Mouse (Mus musculus) MEL (cell line): ENCODE data around the gene Sept9. TPM values are rescaled to one million over a fixed set of nuclear protein-coding genes. Genes with fewer than 3 reads are reported as not detected.

ENCODE experiments used
- DNase-seq: peaks from one replicate; pipeline ENCODE4 v3.0.0; 2011; ENCODE audit warnings: low read depth, low spot score
- H3K27ac ChIP-seq: 2 replicates; pipeline ENCODE4 v1.5.1; 2012; ENCODE audit warnings: low read depth, mild to moderate bottlenecking, control low read depth, low read length, moderate library complexity; ENCODE audit not compliant: control insufficient read depth
- H3K27me3 ChIP-seq, 2 experiments: fragments of 150-350 bp in 1 of 2; sonication (generic) in 1 of 2; 2 replicates each; pipeline ENCODE4 v1.6.1; 2012; ENCODE audit warnings: low read length in 2 of 2, mild to moderate bottlenecking in 2 of 2, improper control_type of control experiment in 1 of 2, moderate library complexity in 1 of 2; ENCODE audit not compliant: insufficient read depth in 2 of 2, control insufficient read depth in 1 of 2
- H3K36me3 ChIP-seq, 2 experiments: 2 replicates each; pipeline ENCODE4 v1.6.1; 2012 to 2014; ENCODE audit warnings: low read length in 2 of 2, improper control_type of control experiment in 1 of 2, inconsistent platforms in 1 of 2, mild to moderate bottlenecking in 1 of 2; ENCODE audit not compliant: insufficient read depth in 2 of 2, control insufficient read depth in 1 of 2
- H3K4me1 ChIP-seq, 2 experiments: fragments of 150-350 bp in 1 of 2; sonication (generic) in 1 of 2; 2 replicates each; pipeline ENCODE4 v1.6.1; 2012; ENCODE audit warnings: low read length in 2 of 2, improper control_type of control experiment in 1 of 2, mild to moderate bottlenecking in 1 of 2; ENCODE audit not compliant: insufficient read depth in 2 of 2, control insufficient read depth in 1 of 2
- H3K4me3 ChIP-seq, 2 experiments: fragments of 150-350 bp in 1 of 2; sonication (generic) in 1 of 2; 2 replicates each; pipeline ENCODE4 v1.5.1; 2012; ENCODE audit warnings: low read depth in 2 of 2, low read length in 2 of 2, mild to moderate bottlenecking in 2 of 2, moderate library complexity in 2 of 2, control low read depth in 1 of 2, improper control_type of control experiment in 1 of 2; ENCODE audit not compliant: control insufficient read depth in 1 of 2, insufficient read depth in 1 of 2
- H3K79me2 ChIP-seq: 2 replicates; pipeline ENCODE4 v1.6.1; 2012; ENCODE audit warnings: mild to moderate bottlenecking, low read length, moderate library complexity; ENCODE audit not compliant: control insufficient read depth, poor library complexity, insufficient read depth
- H3K9ac ChIP-seq: 2 replicates; pipeline ENCODE4 v1.6.1; 2012; ENCODE audit warnings: low read depth, mild to moderate bottlenecking, control low read depth, low read length, moderate library complexity; ENCODE audit not compliant: control insufficient read depth, poor library complexity, severe bottlenecking
- H3K9me3 ChIP-seq: fragments of 150-350 bp; sonication (generic); replicated peaks from 2 replicates; pipeline ENCODE4 v1.6.1; 2012; ENCODE audit warnings: mild to moderate bottlenecking, low read length, improper control_type of control experiment, moderate library complexity; ENCODE audit not compliant: insufficient read depth
- CTCF ChIP-seq, 3 experiments: IDR thresholded peaks in 2 of 3; conservative IDR thresholded peaks in 1 of 3; 2 replicates each; pipeline ENCODE4 v1.5.1; 2011 to 2012; ENCODE audit warnings: low read length in 3 of 3, low read depth in 2 of 3, mild to moderate bottlenecking in 2 of 3, improper control_type of control experiment in 1 of 3, inconsistent platforms in 1 of 3, mixed read lengths in 1 of 3, moderate library complexity in 1 of 3; ENCODE audit not compliant: control insufficient read depth in 1 of 3, insufficient read depth in 1 of 3, poor library complexity in 1 of 3, severe bottlenecking in 1 of 3
- ELF1 ChIP-seq: IDR thresholded peaks from 2 replicates; pipeline ENCODE4 v1.6.1; 2014; ENCODE audit warnings: low read depth, mild to moderate bottlenecking, inconsistent platforms, low read length, improper control_type of control experiment, moderate library complexity
- EP300 ChIP-seq, 2 experiments: IDR thresholded peaks; 2 replicates each; pipeline ENCODE4 v1.6.1; 2011; ENCODE audit warnings: improper control_type of control experiment in 2 of 2, low read length in 2 of 2, low read depth in 1 of 2, mild to moderate bottlenecking in 1 of 2
- GABPA ChIP-seq: IDR thresholded peaks from 2 replicates; pipeline ENCODE4 v1.6.1; 2012; ENCODE audit warnings: low read depth, mild to moderate bottlenecking, inconsistent platforms, low read length, improper control_type of control experiment, moderate library complexity
- GATA1 ChIP-seq: IDR thresholded peaks from 2 replicates; pipeline ENCODE4 v1.6.1; 2011; ENCODE audit warnings: low read depth, low read length, improper control_type of control experiment
- HCFC1 ChIP-seq: IDR thresholded peaks from 2 replicates; pipeline ENCODE4 v1.6.1; 2012; ENCODE audit warnings: low read depth, mild to moderate bottlenecking, inconsistent platforms, low read length, improper control_type of control experiment, moderate library complexity
- KAT2A ChIP-seq: conservative IDR thresholded peaks from 2 replicates; pipeline ENCODE4 v1.6.1; 2012; ENCODE audit warnings: low read depth, low read length, improper control_type of control experiment, inconsistent platforms
- MAX ChIP-seq: IDR thresholded peaks from 2 replicates; pipeline ENCODE4 v1.6.1; 2011; ENCODE audit warnings: low read length, improper control_type of control experiment
- MEF2A ChIP-seq: IDR thresholded peaks from 2 replicates; pipeline ENCODE4 v1.6.1; 2014; ENCODE audit warnings: low read depth, mild to moderate bottlenecking, inconsistent platforms, low read length, improper control_type of control experiment; ENCODE audit not compliant: poor library complexity, insufficient replicate concordance, severe bottlenecking; ENCODE audit errors: extremely low read depth
- MXI1 ChIP-seq: IDR thresholded peaks from 2 replicates; pipeline ENCODE4 v1.6.1; 2011; ENCODE audit warnings: mild to moderate bottlenecking, low read depth, low read length, improper control_type of control experiment
- MYC ChIP-seq: IDR thresholded peaks from 2 replicates; pipeline ENCODE4 v1.6.1; 2011; ENCODE audit warnings: low read depth, mild to moderate bottlenecking, low read length, improper control_type of control experiment, moderate library complexity
- NRF1 ChIP-seq: IDR thresholded peaks from 2 replicates; pipeline ENCODE4 v1.6.1; 2014; ENCODE audit warnings: low read depth, mild to moderate bottlenecking, inconsistent platforms, low read length, improper control_type of control experiment, moderate library complexity; ENCODE audit not compliant: poor library complexity, insufficient read depth, severe bottlenecking
- POLR2AphosphoS2 ChIP-seq: IDR thresholded peaks from 2 replicates; pipeline ENCODE4 v1.6.1; 2011; ENCODE audit warnings: low read length, improper control_type of control experiment
- RCOR1 ChIP-seq: IDR thresholded peaks from 2 replicates; pipeline ENCODE4 v1.6.1; 2012; ENCODE audit warnings: low read depth, mild to moderate bottlenecking, inconsistent platforms, low read length, improper control_type of control experiment
- SMC3 ChIP-seq: IDR thresholded peaks from 2 replicates; pipeline ENCODE4 v1.6.1; 2011; ENCODE audit warnings: low read depth, low read length, improper control_type of control experiment
- USF1 ChIP-seq: IDR thresholded peaks from 2 replicates; pipeline ENCODE4 v1.6.1; 2014; ENCODE audit warnings: low read depth, mild to moderate bottlenecking, inconsistent platforms, low read length, improper control_type of control experiment, moderate library complexity
- ZNF384 ChIP-seq: IDR thresholded peaks from 2 replicates; pipeline ENCODE4 v1.6.1; 2012; ENCODE audit warnings: low read depth, mild to moderate bottlenecking, inconsistent platforms, low read length, improper control_type of control experiment
- polyA plus RNA-seq, 2 experiments: library from polyadenylated mRNA; stranded (reverse) in 1 of 2; unstranded in 1 of 2; fragments of >175 nt in 1 of 2; fragments of >200 nt in 1 of 2; gene quantifications; 2 replicates each; pipeline versions ENCODE4 v1.2.1 to v1.2.4; 2012; ENCODE audit warnings: low replicate concordance in 2 of 2, low read depth in 1 of 2; ENCODE audit not compliant: insufficient read length in 2 of 2, insufficient read depth in 1 of 2, missing spikeins in 1 of 2
- total RNA-seq: library from RNA; depleted of rRNA; stranded (reverse); fragments of 300-350 nt; gene quantifications from 2 replicates; pipeline ENCODE4 v1.2.3, GENCODE M21; 2012

Sept9 gene
- total and polyA plus RNA-seq, 3 experiments: 49.7 to 196 (median 163) TPM

DNA sequence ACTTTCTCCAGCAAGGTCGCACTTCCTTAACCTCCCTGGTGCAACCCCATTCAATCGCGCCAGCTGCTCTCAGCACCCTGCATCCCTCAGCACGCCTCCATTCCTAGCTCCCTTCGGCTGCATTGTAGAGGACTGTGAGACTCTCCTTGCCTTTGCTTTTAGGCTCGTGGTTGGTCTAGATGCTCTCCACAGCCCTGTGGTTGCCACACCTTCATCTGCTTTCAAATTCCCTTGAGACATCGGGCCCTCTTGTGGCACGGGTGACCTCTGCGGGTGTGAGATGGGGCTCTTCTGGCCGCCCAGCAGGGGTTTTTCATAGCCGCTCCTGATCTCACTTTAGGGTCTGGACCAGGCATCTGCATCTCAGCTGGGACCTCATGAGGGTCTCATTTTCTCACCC, 203.1 kb downstream of the Sept9 start:
- Histone ChIP-seq H3K4me3 (no peak overlapping the region), H3K27me3 (peaks cover 7 to 8% of the 10 kb centered on the region in 2 experiments)
- DNase-seq: no peak

DNA sequence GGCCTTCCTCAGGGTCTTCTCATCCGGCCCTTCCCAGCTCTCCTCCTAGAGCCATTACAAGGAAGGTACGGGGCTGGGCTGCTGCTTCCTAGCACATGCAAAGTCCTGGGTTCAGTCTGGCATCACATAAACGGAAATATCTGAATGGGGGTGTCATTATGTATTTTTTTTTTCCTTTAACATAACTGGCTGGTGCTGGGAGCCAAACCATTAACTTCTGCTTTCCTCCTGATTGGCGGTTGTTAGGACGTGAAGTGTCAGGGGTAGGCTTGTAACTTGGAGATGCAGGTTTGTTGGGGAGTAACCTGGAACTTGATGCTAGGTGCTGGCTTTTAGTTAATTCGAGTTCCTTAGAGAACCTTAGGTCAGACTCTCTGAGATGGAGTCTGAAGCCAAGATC, 203.6 kb downstream of the Sept9 start:
- no peaks in the 10 kb centered on the region for H3K9me3 ChIP-seq
- H3K79me2 ChIP-seq: no peaks in the 10 kb centered on the region
- H3K4me1 ChIP-seq: peaks cover 0 to 2% of the 10 kb centered on the region in 2 experiments; a peak in 1 of 4 replicates
- no peak overlapping the region for H3K27ac ChIP-seq
- DNase-seq: peak; percentile 58
- no peak overlapping the region for H3K4me3 ChIP-seq
- no peak overlapping the region for H3K9ac ChIP-seq
- H3K27me3 ChIP-seq: peaks cover 7 to 8% of the 10 kb centered on the region in 2 experiments
- TF ChIP-seq MXI1 (no peak), ZNF384 (peak; percentile 55; the same call in 1 of the 2 replicates)
- H3K36me3 ChIP-seq: peaks cover 0 to 6% of the 10 kb centered on the region in 2 experiments; a peak in 2 of 4 replicates

More for the DNA sequence above, 203.1 kb downstream of the Sept9 start:
- Histone ChIP-seq H3K36me3 (peaks cover 0 to 5% of the 10 kb centered on the region in 2 experiments; a peak in 2 of 4 replicates), H3K9me3 (no peaks in the 10 kb centered on the region), H3K27ac (no peak overlapping the region), H3K9ac (no peak overlapping the region), H3K4me1 (0 out of 4 replicates have a peak, but pooled peaks cover 0 to 1% of the 10 kb centered on the region in 2 experiments), H3K79me2 (no peaks in the 10 kb centered on the region)
- TF ChIP-seq CTCF (IDR thresholded peaks at IDR 0.05 in 2 of 3, conservative IDR thresholded peaks at IDR 0.05 in 1 of 3; ENCODE audit: control insufficient read depth in 1 of 3, insufficient read depth in 1 of 3, low read depth in 2 of 3, low read length in 3 of 3, poor library complexity in 1 of 3, severe bottlenecking in 1 of 3) (peak in 2 of 3 experiments; percentile 3 to 21; a peak in 1 of 6 replicates), RCOR1 (no peak)

DNA sequence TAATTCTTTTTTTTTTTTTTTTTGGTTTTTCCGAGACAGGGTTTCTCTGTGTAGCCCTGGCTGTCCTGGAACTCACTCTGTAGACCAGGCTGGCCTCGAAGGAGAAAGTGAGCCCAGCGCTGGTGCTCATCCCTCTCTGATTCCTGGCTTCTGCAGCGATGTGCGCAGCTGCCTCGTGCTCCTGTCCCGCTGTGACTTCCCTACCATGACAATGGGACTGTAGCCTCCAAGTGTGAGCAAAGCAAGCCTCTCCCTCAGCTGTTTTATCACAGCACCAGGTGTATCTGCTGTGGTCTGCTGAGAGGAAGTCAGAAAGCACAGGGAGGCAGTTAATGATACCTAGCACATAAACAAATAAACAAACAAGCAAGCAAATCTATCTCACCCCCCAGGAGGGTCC, 204.3 kb downstream of the Sept9 start:
- peaks cover 0 to 6% of the 10 kb centered on the region in 2 experiments; a peak in 1 of 4 replicates for H3K4me1 ChIP-seq
- no peak overlapping the region for H3K4me3 ChIP-seq
- no peak for TF ChIP-seq EP300 (IDR thresholded peaks at IDR 0.05; ENCODE audit: low read depth in 1 of 2, low read length in 2 of 2)
- no peak for TF ChIP-seq NRF1
- no peak for TF ChIP-seq HCFC1
- no peak for TF ChIP-seq POLR2AphosphoS2
- TF ChIP-seq ELF1: no peak
- TF ChIP-seq CTCF (IDR thresholded peaks at IDR 0.05 in 2 of 3, conservative IDR thresholded peaks at IDR 0.05 in 1 of 3; ENCODE audit: control insufficient read depth in 1 of 3, insufficient read depth in 1 of 3, low read depth in 2 of 3, low read length in 3 of 3, poor library complexity in 1 of 3, severe bottlenecking in 1 of 3): no peak
- no peak for TF ChIP-seq MXI1
- TF ChIP-seq SMC3: no peak
- TF ChIP-seq MEF2A: no peak
- TF ChIP-seq GABPA: no peak
- TF ChIP-seq GATA1: no peak
- no peak for TF ChIP-seq MAX
- TF ChIP-seq USF1: no peak
- TF ChIP-seq MYC: no peak
- no peak for TF ChIP-seq KAT2A
- H3K36me3 ChIP-seq: peaks cover 0 to 10% of the 10 kb centered on the region in 2 experiments; a peak in 2 of 4 replicates
- no peak overlapping the region for H3K27ac ChIP-seq
- no peak for DNase-seq
- H3K27me3 ChIP-seq: peaks cover 7 to 8% of the 10 kb centered on the region in 2 experiments
- no peaks in the 10 kb centered on the region for H3K79me2 ChIP-seq
- H3K9me3 ChIP-seq: no peaks in the 10 kb centered on the region
- H3K9ac ChIP-seq: no peak overlapping the region
